Mouse (Mus musculus): ENCODE data around the gene Pgam5.
A peak's percentile ranks its signal among the peaks of the same experiment; 100 is the strongest.

Gene Pgam5

DNA sequence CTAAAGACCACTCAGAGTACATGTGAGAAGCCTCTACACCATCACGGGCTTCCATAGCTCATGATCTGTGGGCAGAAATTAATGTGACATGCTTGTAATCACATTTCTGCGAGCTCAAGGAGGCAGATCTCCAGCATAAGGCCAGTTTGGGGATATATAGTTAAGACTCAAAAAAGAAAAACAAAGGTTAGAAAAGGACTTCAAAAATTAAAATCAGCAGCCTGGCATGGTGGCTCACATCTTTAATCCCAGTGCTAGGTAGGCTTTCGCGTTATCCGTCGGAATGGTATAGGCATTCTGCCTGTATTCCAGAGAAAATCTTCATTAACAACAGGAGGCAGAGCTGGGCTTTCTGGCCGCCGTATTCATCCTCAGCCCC is 39.3 kb downstream of the Pgam5 start:
- DNase-seq (ENCODE audit: low spot score): no peak

DNA sequence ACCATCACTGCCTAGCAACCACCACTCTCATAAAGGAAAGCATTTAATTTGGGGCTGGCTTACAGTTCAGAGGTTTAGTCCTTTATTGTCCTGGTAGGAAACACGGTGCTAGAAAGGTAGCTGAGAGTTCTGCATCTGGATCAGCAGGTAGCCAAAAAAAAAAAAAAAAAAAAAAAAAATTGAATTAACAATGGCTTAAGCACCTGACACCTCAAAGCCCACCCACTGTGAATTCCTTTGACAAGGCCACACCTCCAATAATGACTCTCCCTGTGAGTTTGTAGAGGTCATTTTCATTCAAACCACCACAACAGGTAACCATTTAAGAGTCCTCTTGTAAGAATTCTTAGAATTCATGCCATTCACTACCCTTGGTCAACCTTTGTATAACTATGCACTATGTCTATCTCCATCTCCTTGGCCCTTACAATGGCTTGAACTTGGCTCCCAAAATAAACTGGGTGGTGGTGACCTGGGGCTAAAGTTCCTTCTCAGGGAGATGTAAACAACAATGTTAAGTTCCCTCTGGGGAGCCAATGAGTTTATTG is 42.3 kb downstream of the Pgam5 start:
- no peak for DNase-seq (ENCODE audit: low spot score)

DNA sequence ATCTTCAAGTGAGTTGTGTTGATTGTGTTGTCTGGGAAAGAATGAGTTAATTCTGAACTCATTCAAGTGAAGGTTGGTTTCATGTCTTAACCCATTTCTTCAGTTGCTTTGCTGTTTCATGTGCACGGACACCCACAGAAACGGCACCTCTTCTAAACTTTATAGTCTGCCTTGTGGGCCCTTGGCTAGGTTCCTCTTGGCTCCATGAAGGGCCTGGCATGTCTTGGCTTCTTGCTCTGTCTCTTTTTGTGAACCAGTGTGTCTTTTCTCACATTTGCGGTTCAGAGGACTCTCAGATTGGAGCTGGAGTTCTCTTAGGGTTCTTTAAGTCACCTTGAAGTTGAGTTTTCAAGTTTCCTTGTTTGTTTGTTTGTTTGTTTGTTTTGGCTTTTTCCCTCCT is 44.7 kb downstream of the Pgam5 start:
- DNase-seq (ENCODE audit: low spot score): no peak

DNA sequence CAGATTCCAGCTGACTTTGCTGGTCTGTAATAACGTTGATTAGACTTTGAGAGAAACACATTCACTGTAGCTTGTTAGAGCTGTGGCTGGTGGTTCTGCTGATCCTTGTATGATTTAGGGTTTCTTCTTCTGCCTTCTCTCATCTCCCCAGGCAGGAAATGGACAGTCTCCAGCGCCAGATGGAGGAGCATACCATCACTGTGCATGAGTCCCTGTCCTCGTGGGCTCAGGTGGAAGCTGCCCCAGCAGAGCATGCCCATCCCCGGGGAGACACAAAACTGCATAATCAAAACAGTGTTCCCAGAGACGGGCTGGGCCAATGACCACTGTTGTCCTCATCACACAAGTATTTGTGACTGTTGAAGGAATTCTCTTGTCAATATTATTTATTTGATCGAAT is 47.0 kb downstream of the Pgam5 start:
- no peak for DNase-seq (ENCODE audit: low spot score)

DNA sequence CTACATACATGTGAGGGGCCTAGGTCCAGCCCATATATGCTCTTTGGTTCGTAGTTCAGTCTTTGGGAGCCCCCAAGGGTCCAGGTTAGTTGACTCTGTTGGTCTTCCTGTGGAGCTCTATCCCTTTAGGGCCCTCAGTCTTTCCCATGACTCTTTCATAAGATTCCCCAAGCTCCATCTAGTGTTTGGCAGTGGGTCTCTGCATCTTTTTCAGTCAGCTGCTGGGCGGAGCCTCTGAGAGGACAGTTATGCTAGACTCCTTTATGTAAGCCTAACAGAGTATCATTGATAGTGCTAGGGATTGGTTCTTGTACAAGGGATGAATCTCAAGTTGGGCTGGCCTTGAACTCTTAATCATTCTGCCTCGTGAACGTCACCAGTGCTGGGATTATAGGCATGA is 49.4 kb downstream of the Pgam5 start:
- DNase-seq (ENCODE audit: low spot score): peak; percentile 45

DNA sequence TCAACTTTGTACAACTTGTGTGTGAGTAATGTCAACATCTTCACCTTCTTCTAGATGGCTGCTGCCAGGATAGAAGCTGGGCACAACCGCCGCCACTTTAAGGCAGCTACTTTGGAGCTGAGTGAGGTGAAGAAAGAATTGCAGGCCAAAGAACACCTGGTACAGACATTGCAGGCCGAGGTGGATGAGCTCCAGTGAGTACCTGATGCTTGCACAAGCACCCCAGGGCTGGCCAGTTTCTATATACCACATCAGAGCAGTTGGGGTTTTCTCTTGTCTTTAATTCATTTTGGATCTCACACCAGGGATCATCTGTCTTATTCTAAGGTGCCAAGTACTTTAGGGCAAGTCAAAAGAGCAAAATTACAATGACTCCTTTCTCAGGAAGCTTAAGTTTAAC is 52.9 kb downstream of the Pgam5 start:
- no peak for DNase-seq (ENCODE audit: low spot score)

DNA sequence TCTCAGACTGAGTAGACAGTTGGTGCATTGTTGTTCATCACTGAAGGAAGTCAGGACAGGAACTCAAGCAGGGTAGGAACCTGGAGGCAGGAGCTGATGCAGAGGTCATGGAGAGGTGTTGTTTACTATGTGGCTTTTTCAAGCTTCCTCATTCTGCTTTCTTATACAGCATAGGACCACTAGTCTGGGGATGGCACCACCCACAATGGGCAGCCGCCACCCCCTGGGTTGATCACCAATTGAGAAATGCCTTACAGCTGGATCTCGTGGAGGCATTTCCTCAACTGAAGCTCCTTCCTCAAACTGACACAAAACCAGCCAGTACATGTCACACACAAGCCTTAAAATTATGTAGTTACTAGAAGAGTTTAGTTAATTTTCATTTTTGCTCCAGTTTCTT is 58.4 kb downstream of the Pgam5 start:
- DNase-seq (ENCODE audit: low spot score): no peak

Measured in adipocyte (in vitro differentiated cells).